Mouse (Mus musculus): ENCODE measurements around the gene Brd9. TPM values are rescaled to one million over a fixed set of nuclear protein-coding genes. Genes with fewer than 3 reads are reported as not detected.

The Brd9 gene
- polyA plus RNA-seq (2012; rRNA removed), result 138 and 169 TPM in 2 replicates

- TF ChIP-seq POLR2A (IDR thresholded peaks at IDR 0.05; ENCODE audit: extremely low read depth, insufficient read depth, low read length) (peak; percentile 60; the same call in 1 of the 2 replicates), CTCF (IDR thresholded peaks at IDR 0.05; ENCODE audit: extremely low read depth, insufficient read depth, low read length) (no peak)
- Histone ChIP-seq H3K4me1 (ENCODE audit: control insufficient read depth, insufficient read depth, low read length) (peaks cover 2% of the 10 kb centered on the region; the same call in 1 of the 2 replicates), H3K4me3 (ENCODE audit: insufficient read depth, low read length) (peak within 1 kb of the TSS; percentile 76), H3K27ac (ENCODE audit: insufficient read depth, low read length) (no peak within 1 kb of the TSS)
Observed at GRCm38 (mm10) chr13:73937321-73938176, at the start of gene Brd9, which contains the start of gene Trip13. TSS of gene Brd9 (plus strand) at chr13:73937811. TSS of gene Trip13 (minus strand) at chr13:73937784.

- no peaks in the 10 kb centered on the region; the same call in 1 of the 2 replicates for H3K4me1 ChIP-seq (ENCODE audit: control insufficient read depth, insufficient read depth, low read length)
- no peak overlapping the region for H3K4me3 ChIP-seq (ENCODE audit: insufficient read depth, low read length)
- H3K27ac ChIP-seq (ENCODE audit: insufficient read depth, low read length), result no peak overlapping the region
- TF ChIP-seq CTCF (IDR thresholded peaks at IDR 0.05; ENCODE audit: extremely low read depth, insufficient read depth, low read length), result no peak
Observed at GRCm38 (mm10) chr13:73892493-73893178, 45.0 kb upstream of the Brd9 start.

DNA sequence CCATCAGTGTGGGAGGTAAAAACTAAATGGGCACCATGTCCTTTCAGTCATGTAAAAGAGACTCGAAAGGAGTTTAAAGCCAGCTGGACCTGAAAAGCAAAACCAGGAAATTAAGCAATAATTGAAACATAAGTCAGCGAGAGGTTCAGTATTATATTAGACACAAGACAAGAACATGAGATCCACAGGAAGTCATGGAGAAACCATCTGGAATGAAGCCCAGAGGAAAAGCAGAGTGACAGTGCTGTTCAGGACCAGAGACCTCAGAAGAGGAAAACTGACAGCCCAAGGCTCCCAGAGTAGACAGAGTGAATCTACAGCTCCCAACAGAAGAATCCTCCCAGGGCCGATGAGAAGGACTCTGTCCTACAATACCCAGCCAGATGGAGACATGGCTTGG, 40.0 kb upstream of the Brd9 start:
- Histone ChIP-seq H3K27ac (ENCODE audit: insufficient read depth, low read length) (no peak overlapping the region), H3K4me1 (ENCODE audit: control insufficient read depth, insufficient read depth, low read length) (no peaks in the 10 kb centered on the region), H3K4me3 (ENCODE audit: insufficient read depth, low read length) (no peak overlapping the region)
- TF ChIP-seq POLR2A (IDR thresholded peaks at IDR 0.05; ENCODE audit: extremely low read depth, insufficient read depth, low read length) (no peak), CTCF (IDR thresholded peaks at IDR 0.05; ENCODE audit: extremely low read depth, insufficient read depth, low read length) (no peak)

- Histone ChIP-seq H3K4me1 (ENCODE audit: control insufficient read depth, insufficient read depth, low read length) (no peaks in the 10 kb centered on the region; the same call in 1 of the 2 replicates), H3K27ac (ENCODE audit: insufficient read depth, low read length) (no peak overlapping the region), H3K4me3 (ENCODE audit: insufficient read depth, low read length) (no peak overlapping the region)
- TF ChIP-seq POLR2A (IDR thresholded peaks at IDR 0.05; ENCODE audit: extremely low read depth, insufficient read depth, low read length) (no peak), CTCF (IDR thresholded peaks at IDR 0.05; ENCODE audit: extremely low read depth, insufficient read depth, low read length) (no peak)
Observed at GRCm38 (mm10) chr13:73907136-73907535, 30.5 kb upstream of the Brd9 start.

DNA sequence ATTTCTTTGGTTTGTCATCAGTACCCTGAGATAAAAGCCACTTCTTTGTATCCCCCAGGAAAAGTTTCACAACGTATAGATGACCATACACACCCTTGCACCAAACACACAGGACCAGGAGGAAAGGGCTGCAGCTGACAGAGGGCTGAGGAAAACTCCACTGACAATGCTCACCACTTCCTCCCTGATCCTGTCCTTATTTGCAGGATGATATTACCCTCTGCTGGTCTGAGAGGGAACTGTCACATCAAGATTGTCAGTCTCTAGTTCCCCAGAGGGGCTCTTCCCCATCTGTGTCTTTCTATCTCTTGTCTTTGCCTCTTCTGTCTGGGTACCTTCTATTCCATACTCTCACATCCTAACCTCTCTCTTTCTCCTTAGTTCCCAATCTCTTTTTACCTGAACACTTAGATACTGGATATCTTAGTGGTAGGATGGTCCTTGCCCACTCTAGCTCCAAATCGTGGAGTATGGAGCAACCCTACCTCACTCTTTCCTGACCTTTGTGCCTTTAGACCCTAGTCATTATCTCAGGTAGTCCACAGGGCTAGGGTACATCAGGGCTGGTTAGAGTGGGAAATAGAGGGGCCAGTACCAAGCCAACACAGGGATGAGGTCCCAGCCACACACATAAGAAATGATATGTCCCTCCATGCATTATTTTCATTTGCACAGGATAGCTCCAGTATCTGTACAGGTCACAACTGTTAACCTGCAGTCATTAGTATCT, 29.8 kb upstream of the Brd9 start:
- TF ChIP-seq POLR2A (IDR thresholded peaks at IDR 0.05; ENCODE audit: extremely low read depth, insufficient read depth, low read length) (no peak), CTCF (IDR thresholded peaks at IDR 0.05; ENCODE audit: extremely low read depth, insufficient read depth, low read length) (peak; percentile 87)
- Histone ChIP-seq H3K27ac (ENCODE audit: insufficient read depth, low read length) (no peak overlapping the region), H3K4me3 (ENCODE audit: insufficient read depth, low read length) (no peak overlapping the region), H3K4me1 (ENCODE audit: control insufficient read depth, insufficient read depth, low read length) (no peaks in the 10 kb centered on the region; the same call in 1 of the 2 replicates)

DNA sequence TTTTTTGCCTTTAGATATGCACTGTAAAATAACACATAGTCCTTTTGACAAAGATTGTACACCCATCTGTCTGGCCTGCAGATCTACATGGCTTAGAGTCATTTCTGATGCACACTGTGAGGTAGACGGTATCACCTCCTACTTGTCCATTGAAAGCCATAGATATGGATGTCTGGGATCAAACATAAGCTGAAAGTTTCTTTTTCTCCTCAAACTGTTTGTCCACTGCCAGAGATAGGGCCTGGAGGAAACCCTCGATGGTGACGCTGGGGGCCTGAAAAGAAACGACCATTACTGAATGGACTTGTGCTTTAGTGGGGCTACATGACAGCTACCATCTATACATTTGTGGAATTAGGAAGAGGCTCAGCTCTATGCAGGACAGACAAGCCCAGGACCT, 24.5 kb upstream of the Brd9 start:
- Histone ChIP-seq H3K27ac (ENCODE audit: insufficient read depth, low read length) (no peak overlapping the region), H3K4me1 (ENCODE audit: control insufficient read depth, insufficient read depth, low read length) (no peaks in the 10 kb centered on the region), H3K4me3 (ENCODE audit: insufficient read depth, low read length) (no peak overlapping the region)
- TF ChIP-seq CTCF (IDR thresholded peaks at IDR 0.05; ENCODE audit: extremely low read depth, insufficient read depth, low read length) (no peak), POLR2A (IDR thresholded peaks at IDR 0.05; ENCODE audit: extremely low read depth, insufficient read depth, low read length) (no peak)

- Histone ChIP-seq H3K4me1 (ENCODE audit: control insufficient read depth, insufficient read depth, low read length) (no peaks in the 10 kb centered on the region), H3K4me3 (ENCODE audit: insufficient read depth, low read length) (no peak overlapping the region), H3K27ac (ENCODE audit: insufficient read depth, low read length) (no peak overlapping the region)
- no peak for TF ChIP-seq POLR2A (IDR thresholded peaks at IDR 0.05; ENCODE audit: extremely low read depth, insufficient read depth, low read length)
- no peak for TF ChIP-seq CTCF (IDR thresholded peaks at IDR 0.05; ENCODE audit: extremely low read depth, insufficient read depth, low read length)
Observed at GRCm38 (mm10) chr13:73932201-73932600, 5.4 kb upstream of the Brd9 start.

DNA sequence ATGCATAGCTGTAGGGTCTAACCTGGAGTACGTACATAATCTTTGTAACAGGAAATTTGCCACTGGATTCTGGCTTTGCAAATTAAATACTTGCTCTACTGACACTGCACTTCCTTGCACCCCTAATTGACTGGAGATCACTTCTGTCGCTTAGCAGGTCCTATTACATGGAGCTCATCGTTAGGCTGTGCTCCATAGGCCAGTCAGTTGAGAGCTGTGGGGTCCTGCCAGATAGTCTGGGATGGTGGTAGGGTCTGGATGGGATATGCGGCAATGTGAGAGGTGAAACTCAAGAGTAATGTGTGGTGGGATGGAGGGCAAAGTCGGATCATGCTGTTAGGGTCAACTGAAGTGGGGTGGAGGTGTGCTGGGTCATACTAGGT, 682 bp upstream of the Brd9 start:
- Histone ChIP-seq H3K4me3 (ENCODE audit: insufficient read depth, low read length) (peak overlapping the region; percentile 76; the same call in 1 of the 2 replicates), H3K27ac (ENCODE audit: insufficient read depth, low read length) (no peak overlapping the region), H3K4me1 (ENCODE audit: control insufficient read depth, insufficient read depth, low read length) (peaks cover 2% of the 10 kb centered on the region; the same call in 1 of the 2 replicates)
- TF ChIP-seq POLR2A (IDR thresholded peaks at IDR 0.05; ENCODE audit: extremely low read depth, insufficient read depth, low read length), result no peak
- no peak for TF ChIP-seq CTCF (IDR thresholded peaks at IDR 0.05; ENCODE audit: extremely low read depth, insufficient read depth, low read length)

- Histone ChIP-seq H3K4me1 (ENCODE audit: control insufficient read depth, insufficient read depth, low read length) (peaks cover 2% of the 10 kb centered on the region; the same call in 1 of the 2 replicates), H3K4me3 (ENCODE audit: insufficient read depth, low read length) (peak overlapping the region; percentile 76), H3K27ac (ENCODE audit: insufficient read depth, low read length) (no peak overlapping the region)
- no peak for TF ChIP-seq POLR2A (IDR thresholded peaks at IDR 0.05; ENCODE audit: extremely low read depth, insufficient read depth, low read length)
- no peak for TF ChIP-seq CTCF (IDR thresholded peaks at IDR 0.05; ENCODE audit: extremely low read depth, insufficient read depth, low read length)
Observed at GRCm38 (mm10) chr13:73938177-73938560, 558 bp downstream of the Brd9 start.
